Mouse (Mus musculus): ENCODE results near the gene Cfb.

GRCm38 (mm10) chr17:34862416-34863081, at the start of gene Cfb:
- TF ChIP-seq CTCF (IDR thresholded peaks at IDR 0.05; ENCODE audit: insufficient read depth, low read length), result no peak
- TF ChIP-seq POLR2A (IDR thresholded peaks at IDR 0.05; ENCODE audit: borderline replicate concordance, extremely low read depth, low read depth, low read length), result no peak

Data from lung, adult 2 months (tissue).